Mouse (Mus musculus) small intestine, adult 2 months (tissue): ENCODE measurements around the gene Tbck.

ENCODE experiments used
- CTCF ChIP-seq: fragments of 200-500 bp; IDR thresholded peaks from 2 replicates; pipeline ENCODE4 v1.5.1; 2012; ENCODE audit warnings: low read depth, mild to moderate bottlenecking, control low read depth, inconsistent platforms, low read length, moderate library complexity, mixed read lengths; ENCODE audit not compliant: insufficient replicate concordance, insufficient read length; ENCODE audit errors: extremely low read depth
- POLR2A ChIP-seq: fragments of 200-500 bp; IDR thresholded peaks from 2 replicates; pipeline ENCODE4 v1.6.1; 2012; ENCODE audit warnings: low read depth, mild to moderate bottlenecking, control low read depth, inconsistent platforms, low read length, moderate library complexity

- TF ChIP-seq CTCF (no peak), POLR2A (no peak)
Measured at GRCm38 (mm10) chr3:132864986-132865385, 181.0 kb downstream of the Tbck start.
